Comparison of ENCODE assay signal across 9 mouse cellular contexts in genomic region chr12:8450639-8451038, GRCm38 (mm10). TPM values are rescaled to one million over a fixed set of nuclear protein-coding genes. Genes with fewer than 3 reads are reported as not detected.
A peak's percentile ranks its signal among the peaks of the same experiment; 100 is the strongest.
DNase-seq lines count a peak whose midpoint lies in the region; ATAC-seq and TF ChIP-seq lines count a peak whose summit lies in the region.
"Had no signal": no experiment of that assay in that cellular context is flagged by ENCODE, and none has a peak within 500 bp of the region (broad histone marks: within the 10 kb centered on the region; RNA-seq: fewer than 3 reads in every experiment).

No protein-coding gene starts in this region.

- no peak overlapping the region for H3K4me2 ChIP-seq in kidney, embryonic 15.5 days
- H3K4me2 ChIP-seq: limb, embryonic 15.5 days had no signal

- peak overlapping the region; percentile 39; the same call in 1 of the 2 replicates for H3K27ac ChIP-seq in midbrain, embryonic 10.5 days (replicated peaks)
- no peak overlapping the region for H3K27ac ChIP-seq in kidney, embryonic 15.5 days
- H3K27ac ChIP-seq: limb, embryonic 15.5 days had no signal

- no peak for TF ChIP-seq CTCF in Patski (IDR thresholded peaks at IDR 0.05)

- WGBS in midbrain, embryonic 10.5 days: 74% methylated on average over 6 of the region's 6 CpGs
- 81% methylated on average over 6 of the region's 6 CpGs for WGBS in kidney, embryonic 15.5 days

- POLR2A ChIA-PET in Patski (lab: Charles Lee): interaction anchor here (1.0 to 2.2 kb wide), 3 partner anchors 14 to 48 kb away, joined by 3 to 12 read pairs (median 4); no protein-coding TSS in a partner anchor

- DNase-seq in frontal cortex, postnatal 14 days (ENCODE audit: low spot score in 2 of 2): no peak
- DNase-seq in Patski (ENCODE audit: low read depth, low spot score): no peak
- no peak for DNase-seq in midbrain, embryonic 10.5 days (ENCODE audit: low spot score)
- DNase-seq in thymus, adult 18-20 months: no peak

- ATAC-seq in frontal cortex, adult (ENCODE audit: low TSS enrichment): peak; percentile 53
- ATAC-seq in Patski: peak; percentile 82
- peak; percentile 95 for ATAC-seq in granulocyte monocyte progenitor cell, adult 5-6 weeks (replicated peaks; ENCODE audit: poor library complexity, severe bottlenecking)
- no peak for ATAC-seq in inflammation-experienced regulatory T-cells, adult 6 months
- no peak for ATAC-seq in kidney, embryonic 15.5 days (replicated peaks; ENCODE audit: low FRiP score)

- peaks cover 40% of the 10 kb centered on the region for H3K4me1 ChIP-seq in midbrain, embryonic 10.5 days
- H3K4me1 ChIP-seq in kidney, embryonic 15.5 days: peaks cover 18% of the 10 kb centered on the region

- no peak overlapping the region for H3K4me3 ChIP-seq in midbrain, embryonic 10.5 days
- no peak overlapping the region for H3K4me3 ChIP-seq in kidney, embryonic 15.5 days (replicated peaks)
- H3K4me3 ChIP-seq: limb, embryonic 15.5 days had no signal

- H3K36me3 ChIP-seq in midbrain, embryonic 10.5 days: no peaks in the 10 kb centered on the region
- no peaks in the 10 kb centered on the region for H3K36me3 ChIP-seq in kidney, embryonic 15.5 days
- H3K36me3 ChIP-seq: limb, embryonic 15.5 days had no signal

- in situ Hi-C loops in Patski (cut with MboI; ENCODE audit: low pct_unique_long_range_greater_than_20kb): no loop called here

- no peak overlapping the region for H3K9ac ChIP-seq in kidney, embryonic 15.5 days
- H3K9ac ChIP-seq: limb, embryonic 15.5 days had no signal

- no peaks in the 10 kb centered on the region for H3K9me3 ChIP-seq in midbrain, embryonic 10.5 days (replicated peaks)
- no peaks in the 10 kb centered on the region for H3K9me3 ChIP-seq in kidney, embryonic 15.5 days (replicated peaks)
- H3K9me3 ChIP-seq: limb, embryonic 15.5 days had no signal

- CTCF ChIA-PET in Patski (lab: Charles Lee): interaction anchor here (0.9 kb wide), 1 partner anchor 121 kb away, joined by 3 read pairs; no protein-coding TSS in a partner anchor

- no peaks in the 10 kb centered on the region for H3K27me3 ChIP-seq in Patski
- peaks cover 47% of the 10 kb centered on the region for H3K27me3 ChIP-seq in midbrain, embryonic 10.5 days (ENCODE audit: low read depth, poor library complexity, severe bottlenecking)
- H3K27me3 ChIP-seq in kidney, embryonic 15.5 days: no peaks in the 10 kb centered on the region
- H3K27me3 ChIP-seq: limb, embryonic 15.5 days had no signal

RNA-seq across cellular contexts. Expression of gene Rhob, which starts 49.2 kb away (rescaled TPM):
- polyA plus RNA-seq in Patski (2021): 217 TPM
- 75.2 and 78.3 TPM in 2 replicates for total RNA-seq in granulocyte monocyte progenitor cell, adult 5-6 weeks (2014; fragmentation: Nextera tagmentation)
- total RNA-seq in granulocyte monocyte progenitor cell, adult 5-6 weeks (2017): 64.8 and 67.6 TPM in 2 replicates
- 30.0 and 30.1 TPM in 2 replicates for polyA plus RNA-seq in midbrain, embryonic 10.5 days (2016; fragmentation: Nextera tagmentation; extraction: Ambion mirVana)
- 1 to 10 TPM in 2 of 3 experiments, under 1 TPM in 1; 0.15 to 2.8 (median 1.7) TPM for polyA plus RNA-seq in inflammation-experienced regulatory T-cells, adult 6 months (2017; shearing (Covaris generic))
- 35.4 and 38.7 TPM in 2 replicates for polyA plus RNA-seq in kidney, embryonic 15.5 days (2015; fragmentation: Nextera tagmentation; extraction: Ambion mirVana)

Comparison
In these comparisons a context has a peak if more than half of its experiments do, and no peak if none do; other contexts are left out.
1. ATAC-seq: peak in frontal cortex, adult (single experiment), Patski (single experiment) and granulocyte monocyte progenitor cell, adult 5-6 weeks (single experiment); none in inflammation-experienced regulatory T-cells, adult 6 months (single experiment) and kidney, embryonic 15.5 days (single experiment).